Mouse (Mus musculus): ENCODE results near the gene Syna. TPM values are rescaled to one million over a fixed set of nuclear protein-coding genes. Genes with fewer than 3 reads are reported as not detected.
A peak's percentile ranks its signal among the peaks of the same experiment; 100 is the strongest.

The Syna gene
- polyA plus RNA-seq, 1 experiment from 2014 or later = 0.10 TPM

DNA sequence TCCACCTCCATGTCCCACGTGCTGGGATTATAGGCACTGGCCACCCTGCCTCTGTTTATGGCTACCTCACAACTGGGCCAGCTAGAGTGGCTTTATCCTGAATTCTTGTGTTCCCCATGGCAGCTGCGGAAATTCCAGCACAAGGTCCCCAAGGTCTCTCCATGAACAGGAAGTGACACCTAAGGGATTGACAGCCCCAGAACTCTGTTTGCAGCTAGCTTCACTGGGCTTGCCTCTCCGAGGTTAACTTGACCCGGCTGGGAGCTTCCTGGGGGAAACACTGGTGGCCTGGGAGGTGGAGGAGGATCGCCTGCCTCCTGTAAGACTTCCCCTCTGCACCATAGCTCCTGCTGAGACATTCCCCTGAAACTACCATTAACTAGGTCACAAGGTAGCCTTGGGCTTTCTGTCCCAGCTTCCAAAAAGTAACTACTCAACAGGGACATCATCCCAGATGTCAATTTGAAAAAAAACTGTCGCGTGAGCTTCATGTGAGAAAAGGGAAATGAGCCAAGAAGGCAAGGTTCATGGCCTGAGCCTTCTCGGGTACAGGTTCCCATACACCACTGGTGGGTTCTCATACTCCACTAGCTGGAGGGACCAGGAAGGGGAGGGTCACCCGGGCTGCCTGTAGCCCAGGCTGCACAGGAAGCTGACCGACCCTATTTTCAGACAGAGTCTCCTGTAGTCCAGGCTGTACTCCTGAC lies 12.7 kb upstream of the Syna start:
- Histone ChIP-seq H3K4me1 (ENCODE audit: control insufficient read depth, insufficient read depth, low read length) (peaks cover 3% of the 10 kb centered on the region), H3K27me3 (ENCODE audit: control insufficient read depth, insufficient read depth, low read length) (no peaks in the 10 kb centered on the region), H3K36me3 (ENCODE audit: control insufficient read depth, insufficient read depth, low read length) (no peaks in the 10 kb centered on the region), H3K4me2 (ENCODE audit: low read depth, low read length) (peak overlapping the region; percentile 90), H3K9me3 (replicated peaks; ENCODE audit: control insufficient read depth, low read length) (no peaks in the 10 kb centered on the region), H3K27ac (ENCODE audit: low read length) (peak overlapping the region; percentile 88), H3K4me3 (replicated peaks; ENCODE audit: low read length) (peak overlapping the region; percentile 58), H3K9ac (ENCODE audit: low read length) (peak overlapping the region; percentile 62)
- 32% methylated on average over 10 of the region's 10 CpGs for WGBS
- no peak for ATAC-seq (ENCODE audit: insufficient read depth, low FRiP score)

DNA sequence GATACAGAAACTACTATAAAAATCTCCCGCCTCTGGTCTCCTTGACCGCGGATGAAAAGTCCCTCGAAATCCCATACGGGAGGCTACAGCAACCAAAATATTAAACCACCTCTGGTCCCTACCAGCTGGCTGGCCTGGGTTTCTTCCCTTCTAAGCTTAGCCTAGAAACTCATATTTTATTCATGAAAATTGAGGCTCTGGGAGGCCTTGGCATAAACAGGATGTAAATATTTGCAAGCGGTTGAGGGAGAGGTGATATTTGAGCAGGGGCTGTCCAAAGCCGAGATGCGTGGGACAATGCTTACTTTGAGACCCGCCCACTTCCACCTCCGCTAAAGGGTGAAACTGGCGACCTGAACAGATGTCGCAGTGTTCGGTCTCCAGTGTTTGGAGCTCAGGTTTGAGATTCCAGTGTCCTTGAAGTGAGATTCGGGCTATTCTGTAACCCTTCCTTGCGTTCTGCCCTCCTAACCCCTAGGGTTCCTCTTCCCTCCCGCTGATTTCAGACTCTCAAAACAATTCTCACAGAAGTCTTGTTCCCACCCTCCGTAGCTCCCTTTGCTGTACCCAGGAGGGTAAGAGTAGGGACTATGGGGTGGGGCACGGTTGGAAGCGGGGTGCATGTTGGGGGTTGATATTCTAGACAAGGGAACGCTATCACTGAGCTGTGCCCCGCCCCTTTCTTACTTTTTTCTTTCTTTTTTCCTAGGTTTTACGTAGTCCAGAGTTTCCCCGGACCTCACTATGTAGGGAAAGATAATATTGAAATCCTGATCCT lies 11.9 kb upstream of the Syna start:
- Histone ChIP-seq H3K4me1 (ENCODE audit: control insufficient read depth, insufficient read depth, low read length) (peaks cover 3% of the 10 kb centered on the region), H3K9me3 (replicated peaks; ENCODE audit: control insufficient read depth, low read length) (no peaks in the 10 kb centered on the region), H3K27ac (ENCODE audit: low read length) (peak overlapping the region; percentile 88), H3K36me3 (ENCODE audit: control insufficient read depth, insufficient read depth, low read length) (no peaks in the 10 kb centered on the region), H3K27me3 (ENCODE audit: control insufficient read depth, insufficient read depth, low read length) (no peaks in the 10 kb centered on the region), H3K9ac (ENCODE audit: low read length) (peak overlapping the region; percentile 62), H3K4me2 (ENCODE audit: low read depth, low read length) (peak overlapping the region; percentile 90), H3K4me3 (replicated peaks; ENCODE audit: low read length) (peak overlapping the region; percentile 58)
- ATAC-seq (ENCODE audit: insufficient read depth, low FRiP score) = peak; percentile 68
- WGBS = under 1% methylated on average over 23 of the region's 23 CpGs

DNA sequence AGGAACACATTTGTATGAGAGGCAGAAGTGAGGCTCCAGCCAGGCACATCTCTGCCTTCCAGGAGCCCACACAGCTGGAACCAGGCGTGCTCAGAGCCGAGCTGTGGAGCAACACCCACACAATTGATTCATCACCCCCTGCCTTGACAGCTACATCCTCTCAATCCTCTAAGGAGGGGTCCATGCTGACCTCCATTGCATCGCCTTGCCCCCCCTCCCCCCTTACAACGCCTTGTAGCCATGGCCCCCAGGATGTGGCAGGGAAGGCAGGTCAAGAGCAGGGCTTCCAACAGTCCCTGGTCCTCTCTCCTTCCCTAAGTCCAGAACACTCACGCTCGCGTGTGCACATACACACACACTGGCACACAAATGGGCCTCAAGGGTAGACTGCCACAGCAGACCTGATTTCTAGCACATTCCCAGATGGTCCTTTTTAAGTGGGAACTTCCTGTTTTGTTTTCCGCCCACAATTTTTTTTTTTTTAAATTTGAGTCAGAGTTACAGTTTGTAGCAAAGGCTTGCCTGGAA lies 9.1 kb upstream of the Syna start:
- Histone ChIP-seq H3K4me3 (replicated peaks; ENCODE audit: low read length) (no peak overlapping the region), H3K9me3 (replicated peaks; ENCODE audit: control insufficient read depth, low read length) (no peaks in the 10 kb centered on the region), H3K36me3 (ENCODE audit: control insufficient read depth, insufficient read depth, low read length) (no peaks in the 10 kb centered on the region), H3K9ac (ENCODE audit: low read length) (no peak overlapping the region), H3K27me3 (ENCODE audit: control insufficient read depth, insufficient read depth, low read length) (no peaks in the 10 kb centered on the region), H3K27ac (ENCODE audit: low read length) (peak overlapping the region; percentile 83), H3K4me1 (ENCODE audit: control insufficient read depth, insufficient read depth, low read length) (peaks cover 3% of the 10 kb centered on the region), H3K4me2 (ENCODE audit: low read depth, low read length) (no peak overlapping the region)
- 40% methylated on average over 8 of the region's 8 CpGs for WGBS
- peak; percentile 41; the same call in 1 of the 2 replicates for ATAC-seq (ENCODE audit: insufficient read depth, low FRiP score)

DNA sequence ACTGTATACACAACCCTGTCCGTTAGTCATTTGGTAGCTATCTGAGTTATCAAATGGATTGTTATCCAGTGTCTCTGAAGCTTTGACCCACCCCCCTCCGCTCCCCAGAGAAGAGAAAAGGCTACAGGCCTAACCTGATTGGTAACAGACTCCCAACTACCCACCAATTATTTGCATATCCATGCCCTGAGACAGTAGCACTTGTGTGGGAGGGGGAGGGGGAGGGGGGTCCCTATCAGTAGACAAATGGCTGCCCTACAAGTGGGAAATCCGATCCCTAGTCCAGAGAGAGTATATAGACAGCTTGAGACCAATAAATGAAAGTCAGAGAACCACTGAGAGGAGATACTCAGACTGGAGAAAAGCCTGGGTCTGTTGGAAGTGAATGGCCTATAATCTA lies 8.1 kb upstream of the Syna start:
- Histone ChIP-seq H3K36me3 (ENCODE audit: control insufficient read depth, insufficient read depth, low read length) (no peaks in the 10 kb centered on the region), H3K9me3 (replicated peaks; ENCODE audit: control insufficient read depth, low read length) (no peaks in the 10 kb centered on the region), H3K9ac (ENCODE audit: low read length) (no peak overlapping the region), H3K27me3 (ENCODE audit: control insufficient read depth, insufficient read depth, low read length) (no peaks in the 10 kb centered on the region), H3K27ac (ENCODE audit: low read length) (peak overlapping the region; percentile 83; the same call in 1 of the 2 replicates), H3K4me1 (ENCODE audit: control insufficient read depth, insufficient read depth, low read length) (peaks cover 3% of the 10 kb centered on the region), H3K4me3 (replicated peaks; ENCODE audit: low read length) (no peak overlapping the region), H3K4me2 (ENCODE audit: low read depth, low read length) (no peak overlapping the region)
- WGBS = 77% methylated on average over 3 of the region's 3 CpGs
- no peak for ATAC-seq (ENCODE audit: insufficient read depth, low FRiP score)

DNA sequence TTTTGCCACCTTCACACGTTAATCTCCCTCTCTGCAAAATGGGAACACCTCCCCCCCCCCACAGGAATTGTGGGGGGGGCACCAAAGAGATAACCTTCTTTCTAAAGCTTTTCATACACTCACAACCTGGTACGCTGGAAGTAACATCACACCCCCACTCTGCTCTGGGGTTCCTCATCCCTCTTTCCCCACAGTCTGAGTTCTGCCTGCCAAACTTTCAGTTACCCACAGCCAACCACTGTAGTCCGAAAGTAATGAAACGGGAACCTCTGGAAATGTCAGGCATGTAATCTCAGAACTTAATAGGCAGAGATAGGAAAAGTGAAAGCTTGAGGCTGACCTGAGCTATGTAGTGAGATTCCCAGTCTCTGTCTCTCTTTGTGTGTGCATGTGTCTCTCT lies 7.5 kb upstream of the Syna start:
- no peak overlapping the region for H3K4me2 ChIP-seq (ENCODE audit: low read depth, low read length)
- H3K36me3 ChIP-seq (ENCODE audit: control insufficient read depth, insufficient read depth, low read length) = no peaks in the 10 kb centered on the region
- H3K9ac ChIP-seq (ENCODE audit: low read length) = no peak overlapping the region
- H3K4me3 ChIP-seq (replicated peaks; ENCODE audit: low read length) = no peak overlapping the region
- ATAC-seq (ENCODE audit: insufficient read depth, low FRiP score) = no peak
- H3K9me3 ChIP-seq (replicated peaks; ENCODE audit: control insufficient read depth, low read length) = no peaks in the 10 kb centered on the region
- 82% methylated on average over 4 of the region's 4 CpGs for WGBS
- no peaks in the 10 kb centered on the region for H3K27me3 ChIP-seq (ENCODE audit: control insufficient read depth, insufficient read depth, low read length)
- no peak overlapping the region for H3K27ac ChIP-seq (ENCODE audit: low read length)
- H3K4me1 ChIP-seq (ENCODE audit: control insufficient read depth, insufficient read depth, low read length) = peaks cover 2% of the 10 kb centered on the region

DNA sequence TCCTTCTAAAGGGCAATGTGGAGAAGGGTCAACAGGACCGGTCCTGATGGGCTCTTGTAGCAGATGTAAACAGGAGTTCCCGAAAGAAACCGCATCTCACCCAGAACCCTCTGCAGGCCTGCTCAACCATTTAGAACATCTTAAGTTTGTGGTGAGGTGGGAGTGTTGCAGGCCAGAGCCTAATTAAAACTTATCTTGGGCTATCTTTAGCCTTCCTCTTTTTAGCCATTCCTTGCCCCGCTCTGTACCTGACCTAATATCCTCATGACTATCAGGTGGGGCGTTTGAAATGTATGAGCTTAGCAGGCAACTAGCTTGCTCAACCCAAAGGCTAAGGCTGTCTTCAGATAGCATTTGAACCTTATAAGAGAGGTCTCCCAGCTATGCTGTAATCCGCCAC lies 5.7 kb upstream of the Syna start:
- H3K27ac ChIP-seq (ENCODE audit: low read length) = no peak overlapping the region
- no peak for ATAC-seq (ENCODE audit: insufficient read depth, low FRiP score)
- no peaks in the 10 kb centered on the region; the same call in 1 of the 2 replicates for H3K4me1 ChIP-seq (ENCODE audit: control insufficient read depth, insufficient read depth, low read length)
- 88% methylated on average over 6 of the region's 6 CpGs for WGBS
- no peak overlapping the region for H3K4me3 ChIP-seq (replicated peaks; ENCODE audit: low read length)
- no peak overlapping the region for H3K9ac ChIP-seq (ENCODE audit: low read length)
- no peaks in the 10 kb centered on the region for H3K36me3 ChIP-seq (ENCODE audit: control insufficient read depth, insufficient read depth, low read length)
- no peaks in the 10 kb centered on the region for H3K27me3 ChIP-seq (ENCODE audit: control insufficient read depth, insufficient read depth, low read length)
- H3K9me3 ChIP-seq (replicated peaks; ENCODE audit: control insufficient read depth, low read length) = no peaks in the 10 kb centered on the region
- no peak overlapping the region for H3K4me2 ChIP-seq (ENCODE audit: low read depth, low read length)

DNA sequence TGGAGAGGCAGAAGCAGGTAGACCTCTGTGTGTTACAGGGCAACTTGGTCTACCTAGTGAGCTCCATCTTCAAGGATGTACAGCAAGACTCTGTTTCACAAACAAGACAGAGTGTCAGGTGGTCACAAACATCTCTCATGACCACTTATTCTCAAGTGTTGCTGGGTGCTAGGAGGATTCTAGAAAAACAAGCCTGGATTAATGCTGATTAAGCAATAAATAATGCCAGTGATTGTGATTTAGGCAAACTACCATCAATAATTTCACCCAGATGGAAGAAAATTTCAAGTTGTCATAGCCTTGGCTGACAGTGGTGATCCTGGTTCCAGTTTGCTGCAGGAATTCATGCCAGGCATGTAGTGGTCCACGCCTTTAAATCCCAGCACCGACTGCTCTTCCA lies 4.3 kb upstream of the Syna start:
- 96% methylated on average over 2 of the region's 2 CpGs for WGBS

DNA sequence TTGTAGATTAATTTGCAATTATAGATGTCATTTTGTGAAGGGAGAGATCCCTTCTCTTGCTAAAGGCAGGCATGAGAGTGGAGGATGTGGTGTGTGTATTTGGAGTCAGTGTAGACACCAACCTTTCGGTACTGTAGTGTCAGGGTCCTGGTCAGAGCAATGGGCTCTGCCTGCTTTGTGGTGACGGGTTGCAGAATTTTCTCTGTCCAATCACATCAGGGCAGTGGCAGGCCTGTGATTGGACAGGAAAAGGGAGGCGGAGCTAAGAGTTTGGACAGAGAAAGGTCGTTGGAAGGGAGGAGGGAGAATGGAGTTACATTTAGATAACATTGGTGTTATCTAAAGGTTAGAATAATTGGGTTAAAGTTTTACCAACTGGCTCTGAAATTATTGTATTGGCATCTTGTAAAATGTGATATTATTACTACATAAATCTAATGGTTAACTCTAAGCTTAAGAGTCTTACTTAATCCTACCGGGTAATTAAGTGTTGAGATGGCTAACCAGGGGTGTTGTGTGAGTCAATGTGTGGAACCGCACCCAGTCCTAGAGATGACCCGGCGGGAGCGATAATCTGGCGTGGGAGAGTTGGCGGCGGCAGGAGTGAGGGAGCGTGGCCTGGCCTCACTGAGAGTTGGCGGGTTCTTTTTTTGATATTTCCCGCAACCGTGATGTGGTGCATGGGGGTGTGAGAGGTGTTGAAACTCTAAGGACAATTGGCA lies 640 bp upstream of the Syna start:
- H3K4me3 ChIP-seq (replicated peaks; ENCODE audit: low read length) = no peak overlapping the region
- H3K27me3 ChIP-seq (ENCODE audit: control insufficient read depth, insufficient read depth, low read length) = no peaks in the 10 kb centered on the region
- no peaks in the 10 kb centered on the region for H3K9me3 ChIP-seq (replicated peaks; ENCODE audit: control insufficient read depth, low read length)
- peak; percentile 49; the same call in 1 of the 2 replicates for ATAC-seq (ENCODE audit: insufficient read depth, low FRiP score)
- WGBS = 73% methylated on average over 16 of the region's 16 CpGs
- H3K9ac ChIP-seq (ENCODE audit: low read length) = no peak overlapping the region
- no peak overlapping the region for H3K4me2 ChIP-seq (ENCODE audit: low read depth, low read length)
- no peak overlapping the region for H3K27ac ChIP-seq (ENCODE audit: low read length)
- no peaks in the 10 kb centered on the region for H3K36me3 ChIP-seq (ENCODE audit: control insufficient read depth, insufficient read depth, low read length)
- H3K4me1 ChIP-seq (ENCODE audit: control insufficient read depth, insufficient read depth, low read length) = no peaks in the 10 kb centered on the region

More for the DNA sequence above, 4.3 kb upstream of the Syna start:
- no peak overlapping the region for H3K9ac ChIP-seq (ENCODE audit: low read length)
- H3K27me3 ChIP-seq (ENCODE audit: control insufficient read depth, insufficient read depth, low read length) = no peaks in the 10 kb centered on the region
- H3K27ac ChIP-seq (ENCODE audit: low read length) = no peak overlapping the region
- no peak overlapping the region for H3K4me3 ChIP-seq (replicated peaks; ENCODE audit: low read length)
- H3K36me3 ChIP-seq (ENCODE audit: control insufficient read depth, insufficient read depth, low read length) = no peaks in the 10 kb centered on the region
- H3K4me2 ChIP-seq (ENCODE audit: low read depth, low read length) = no peak overlapping the region
- H3K4me1 ChIP-seq (ENCODE audit: control insufficient read depth, insufficient read depth, low read length) = no peaks in the 10 kb centered on the region
- no peaks in the 10 kb centered on the region for H3K9me3 ChIP-seq (replicated peaks; ENCODE audit: control insufficient read depth, low read length)
- no peak for ATAC-seq (ENCODE audit: insufficient read depth, low FRiP score)

Data from stomach, embryonic 16.5 days (tissue).